Mouse (Mus musculus): Measurements from ENCODE around the gene Pla2g4e. TPM values are rescaled to one million over a fixed set of nuclear protein-coding genes. Genes with fewer than 3 reads are reported as not detected.

Pla2g4e gene
- polyA plus RNA-seq, 1 experiment from 2014 or later = 0.10 TPM

- 60% methylated on average over 3 of the region's 3 CpGs for WGBS
- ATAC-seq (replicated peaks; ENCODE audit: low FRiP score) = no peak
- Histone ChIP-seq H3K9ac (no peak overlapping the region), H3K4me2 (no peak overlapping the region), H3K4me3 (replicated peaks) (no peak overlapping the region), H3K27ac (no peak overlapping the region), H3K9me3 (replicated peaks) (no peaks in the 10 kb centered on the region), H3K4me1 (no peaks in the 10 kb centered on the region), H3K36me3 (no peaks in the 10 kb centered on the region), H3K27me3 (no peaks in the 10 kb centered on the region)
These were observed 9.8 kb downstream of the Pla2g4e start for GRCm38 (mm10) chr2:120235381-120235780.

DNA sequence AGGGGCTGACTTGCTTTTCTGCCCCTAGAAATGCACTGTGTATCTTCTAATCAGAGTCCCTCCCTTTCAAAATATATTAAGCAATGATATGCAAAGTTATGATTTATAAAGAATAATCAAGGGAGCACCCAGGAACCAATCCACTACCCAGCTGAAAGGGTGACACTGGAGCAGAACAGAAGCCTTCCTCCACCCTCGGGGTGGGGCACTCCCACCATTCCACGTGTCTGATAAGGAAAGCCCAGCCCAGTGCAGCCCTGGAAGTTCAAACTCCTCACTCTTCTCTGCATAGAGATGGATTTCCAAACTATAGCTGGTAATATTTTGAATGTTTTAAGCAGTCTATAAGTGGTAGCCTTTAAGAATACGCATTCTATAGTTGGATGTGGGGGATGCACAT, 13.5 kb downstream of the Pla2g4e start:
- Histone ChIP-seq H3K27ac (no peak overlapping the region), H3K4me2 (no peak overlapping the region), H3K9me3 (replicated peaks) (no peaks in the 10 kb centered on the region), H3K27me3 (no peaks in the 10 kb centered on the region), H3K4me3 (replicated peaks) (no peak overlapping the region), H3K9ac (no peak overlapping the region), H3K4me1 (no peaks in the 10 kb centered on the region), H3K36me3 (no peaks in the 10 kb centered on the region)
- ATAC-seq (replicated peaks; ENCODE audit: low FRiP score) = no peak
- 61% methylated on average over 3 of the region's 3 CpGs for WGBS

DNA sequence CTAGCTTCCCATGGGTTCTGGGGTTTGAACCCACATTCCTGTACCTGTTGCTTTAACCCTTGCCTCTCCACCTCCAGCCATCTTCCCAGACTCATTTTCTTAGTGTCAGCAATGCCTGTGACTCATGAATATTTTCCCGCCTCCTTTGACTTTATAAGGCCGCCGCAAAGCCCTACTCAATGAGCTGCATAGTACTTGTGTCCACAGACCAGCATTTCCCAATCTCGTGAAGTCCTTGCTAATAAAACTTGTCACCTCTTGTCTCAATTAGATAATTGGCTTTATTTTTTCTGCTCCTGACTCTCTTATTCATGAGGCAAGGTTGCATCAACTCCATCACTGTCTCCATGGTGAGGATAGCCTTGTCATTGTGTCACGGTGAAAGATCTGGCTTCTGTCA, 30.5 kb downstream of the Pla2g4e start:
- Histone ChIP-seq H3K9ac (no peak overlapping the region), H3K36me3 (no peaks in the 10 kb centered on the region), H3K27me3 (no peaks in the 10 kb centered on the region), H3K4me2 (no peak overlapping the region), H3K27ac (no peak overlapping the region), H3K9me3 (replicated peaks) (no peaks in the 10 kb centered on the region), H3K4me1 (no peaks in the 10 kb centered on the region), H3K4me3 (replicated peaks) (no peak overlapping the region)
- no peak for ATAC-seq (replicated peaks; ENCODE audit: low FRiP score)
- 95% methylated on average over 5 of the region's 5 CpGs for WGBS

DNA sequence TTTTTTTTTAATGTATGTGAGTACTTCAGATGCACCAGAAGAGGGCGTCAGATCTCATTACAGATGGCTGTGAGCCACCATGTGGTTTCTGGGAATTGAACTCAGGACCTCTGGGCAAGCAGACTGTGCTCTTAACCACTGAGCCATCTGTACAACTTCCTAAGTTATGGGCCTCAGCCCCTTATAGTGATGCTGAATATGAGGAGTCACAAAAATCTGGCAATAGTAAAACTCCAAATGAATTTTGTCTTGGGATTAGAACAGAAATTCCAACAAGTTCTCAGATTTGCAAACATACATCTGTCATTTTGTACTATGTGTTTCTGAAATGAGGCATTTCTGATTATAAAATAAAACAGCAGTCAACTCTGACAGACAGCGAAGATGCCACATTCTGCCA, 33.7 kb downstream of the Pla2g4e start:
- H3K36me3 ChIP-seq = no peaks in the 10 kb centered on the region
- no peak overlapping the region for H3K9ac ChIP-seq
- H3K27ac ChIP-seq = no peak overlapping the region
- no peaks in the 10 kb centered on the region for H3K27me3 ChIP-seq
- no peak overlapping the region for H3K4me2 ChIP-seq
- H3K9me3 ChIP-seq (replicated peaks) = no peaks in the 10 kb centered on the region
- H3K4me1 ChIP-seq = no peaks in the 10 kb centered on the region
- H3K4me3 ChIP-seq (replicated peaks) = no peak overlapping the region
- 72% methylated on average over 2 of the region's 2 CpGs for WGBS
- no peak for ATAC-seq (replicated peaks; ENCODE audit: low FRiP score)

DNA sequence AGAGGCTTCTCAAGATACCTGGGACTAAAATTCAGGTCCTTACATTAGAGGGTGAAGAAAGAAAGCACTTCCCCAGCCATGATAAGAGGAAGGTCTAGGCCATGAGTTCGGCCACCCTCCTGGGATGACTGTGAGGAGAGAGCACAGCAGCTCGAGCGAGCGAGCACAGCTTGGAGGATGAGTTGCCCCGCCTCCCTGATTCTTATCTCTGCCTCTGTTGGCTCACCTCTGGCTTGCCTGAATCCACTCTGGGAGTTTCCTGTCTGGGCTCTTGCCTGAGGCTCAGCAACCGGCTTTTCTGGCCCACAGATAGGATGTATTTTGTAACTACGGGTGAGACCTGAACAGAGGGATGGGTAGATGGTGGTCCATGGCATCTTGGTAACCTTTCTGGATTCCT, 37.2 kb downstream of the Pla2g4e start:
- Histone ChIP-seq H3K4me2 (no peak overlapping the region), H3K9ac (no peak overlapping the region), H3K36me3 (no peaks in the 10 kb centered on the region), H3K4me3 (replicated peaks) (no peak overlapping the region), H3K27ac (no peak overlapping the region), H3K9me3 (replicated peaks) (no peaks in the 10 kb centered on the region), H3K4me1 (no peaks in the 10 kb centered on the region), H3K27me3 (no peaks in the 10 kb centered on the region)
- 56% methylated on average over 7 of the region's 7 CpGs for WGBS
- no peak for ATAC-seq (replicated peaks; ENCODE audit: low FRiP score)

DNA sequence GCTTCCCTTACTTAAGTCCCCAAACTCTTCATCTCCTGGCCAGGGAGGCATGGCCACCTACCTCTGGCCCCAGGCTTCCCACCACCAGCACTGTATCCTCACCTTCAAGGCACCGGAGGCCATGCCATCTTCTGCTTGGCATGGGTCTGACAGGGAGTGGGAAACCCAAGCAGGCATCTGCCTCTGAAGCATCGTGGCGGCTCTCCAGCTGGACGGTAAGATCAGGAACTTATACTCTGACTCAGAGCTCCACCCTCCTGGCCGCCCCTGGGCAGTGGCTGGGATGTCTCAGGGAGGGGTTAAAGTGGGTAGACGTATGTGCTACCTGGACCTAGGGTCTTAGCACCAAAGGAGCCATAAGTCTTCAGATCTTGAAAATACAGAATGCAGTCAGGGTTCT, 38.1 kb downstream of the Pla2g4e start:
- no peak overlapping the region for H3K4me3 ChIP-seq (replicated peaks)
- no peaks in the 10 kb centered on the region for H3K36me3 ChIP-seq
- H3K9ac ChIP-seq = no peak overlapping the region
- H3K27ac ChIP-seq = no peak overlapping the region
- no peaks in the 10 kb centered on the region for H3K27me3 ChIP-seq
- no peak for ATAC-seq (replicated peaks; ENCODE audit: low FRiP score)
- no peaks in the 10 kb centered on the region for H3K9me3 ChIP-seq (replicated peaks)
- H3K4me1 ChIP-seq = no peaks in the 10 kb centered on the region
- no peak overlapping the region for H3K4me2 ChIP-seq
- 83% methylated on average over 6 of the region's 6 CpGs for WGBS

- no peaks in the 10 kb centered on the region for H3K36me3 ChIP-seq
- no peak overlapping the region for H3K4me3 ChIP-seq (replicated peaks)
- no peak overlapping the region for H3K27ac ChIP-seq
- ATAC-seq (replicated peaks; ENCODE audit: low FRiP score) = no peak
- no peaks in the 10 kb centered on the region for H3K4me1 ChIP-seq
- 59% methylated on average over 3 of the region's 3 CpGs for WGBS
- H3K27me3 ChIP-seq = no peaks in the 10 kb centered on the region
- H3K9ac ChIP-seq = no peak overlapping the region
- H3K4me2 ChIP-seq = no peak overlapping the region
- H3K9me3 ChIP-seq (replicated peaks) = no peaks in the 10 kb centered on the region
These were observed 41.4 kb downstream of the Pla2g4e start for GRCm38 (mm10) chr2:120203742-120204141.

GRCm38 (mm10) chr2:120200077-120200476, 45.1 kb downstream of the Pla2g4e start:
- Histone ChIP-seq H3K27me3 (no peaks in the 10 kb centered on the region), H3K9me3 (replicated peaks) (no peaks in the 10 kb centered on the region), H3K36me3 (no peaks in the 10 kb centered on the region), H3K4me1 (no peaks in the 10 kb centered on the region), H3K9ac (no peak overlapping the region), H3K4me3 (replicated peaks) (no peak overlapping the region), H3K4me2 (no peak overlapping the region), H3K27ac (no peak overlapping the region)
- 64% methylated on average over 7 of the region's 7 CpGs for WGBS
- no peak for ATAC-seq (replicated peaks; ENCODE audit: low FRiP score)

DNA sequence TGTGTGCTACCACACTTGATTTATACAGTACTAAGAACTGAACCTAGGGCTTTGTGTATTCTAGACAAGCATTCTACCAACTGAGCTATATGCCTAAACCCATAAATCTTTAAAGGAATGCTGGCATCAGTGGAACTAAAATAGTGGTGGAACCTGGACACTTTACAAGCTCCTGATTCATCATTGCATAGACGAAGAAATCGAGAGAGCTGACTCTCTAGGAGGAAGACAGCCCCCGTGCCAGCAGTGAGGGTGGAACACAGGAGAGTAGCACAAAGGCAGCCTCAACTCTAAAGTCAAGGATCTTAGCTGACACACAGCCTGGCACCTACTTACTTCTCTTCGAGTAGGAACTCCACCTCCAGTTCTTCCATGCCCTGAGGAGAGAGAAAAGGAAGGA, 57.0 kb downstream of the Pla2g4e start:
- Histone ChIP-seq H3K4me1 (no peaks in the 10 kb centered on the region), H3K9me3 (replicated peaks) (no peaks in the 10 kb centered on the region), H3K4me3 (replicated peaks) (no peak overlapping the region), H3K4me2 (no peak overlapping the region), H3K9ac (no peak overlapping the region), H3K27me3 (no peaks in the 10 kb centered on the region), H3K27ac (no peak overlapping the region), H3K36me3 (no peaks in the 10 kb centered on the region)
- ATAC-seq (replicated peaks; ENCODE audit: low FRiP score) = no peak
- WGBS = 81% methylated on average over 4 of the region's 4 CpGs

- Histone ChIP-seq H3K9ac (no peak overlapping the region), H3K27ac (no peak overlapping the region), H3K4me3 (replicated peaks) (no peak overlapping the region), H3K4me1 (no peaks in the 10 kb centered on the region), H3K4me2 (no peak overlapping the region), H3K27me3 (no peaks in the 10 kb centered on the region), H3K9me3 (replicated peaks) (no peaks in the 10 kb centered on the region), H3K36me3 (no peaks in the 10 kb centered on the region)
- ATAC-seq (replicated peaks; ENCODE audit: low FRiP score) = no peak
- WGBS = 80% methylated on average over 1 of the region's 1 CpGs
These were observed 57.6 kb downstream of the Pla2g4e start for GRCm38 (mm10) chr2:120187583-120187982.

GRCm38 (mm10) chr2:120185527-120186276, 59.4 kb downstream of the Pla2g4e start:
- H3K27me3 ChIP-seq = no peaks in the 10 kb centered on the region
- 71% methylated on average over 6 of the region's 6 CpGs for WGBS
- H3K9me3 ChIP-seq (replicated peaks) = no peaks in the 10 kb centered on the region
- H3K27ac ChIP-seq = no peak overlapping the region
- H3K36me3 ChIP-seq = no peaks in the 10 kb centered on the region
- no peak overlapping the region for H3K4me2 ChIP-seq
- no peak overlapping the region for H3K9ac ChIP-seq
- H3K4me1 ChIP-seq = no peaks in the 10 kb centered on the region
- ATAC-seq (replicated peaks; ENCODE audit: low FRiP score) = no peak
- H3K4me3 ChIP-seq (replicated peaks) = no peak overlapping the region

- H3K9me3 ChIP-seq (replicated peaks) = no peaks in the 10 kb centered on the region
- no peaks in the 10 kb centered on the region for H3K4me1 ChIP-seq
- H3K36me3 ChIP-seq = no peaks in the 10 kb centered on the region
- no peak overlapping the region for H3K9ac ChIP-seq
- no peak overlapping the region for H3K4me3 ChIP-seq (replicated peaks)
- no peak overlapping the region for H3K27ac ChIP-seq
- ATAC-seq (replicated peaks; ENCODE audit: low FRiP score) = no peak
- no peaks in the 10 kb centered on the region for H3K27me3 ChIP-seq
- H3K4me2 ChIP-seq = no peak overlapping the region
These were observed 66.2 kb downstream of the Pla2g4e start for GRCm38 (mm10) chr2:120178936-120179335.

DNA sequence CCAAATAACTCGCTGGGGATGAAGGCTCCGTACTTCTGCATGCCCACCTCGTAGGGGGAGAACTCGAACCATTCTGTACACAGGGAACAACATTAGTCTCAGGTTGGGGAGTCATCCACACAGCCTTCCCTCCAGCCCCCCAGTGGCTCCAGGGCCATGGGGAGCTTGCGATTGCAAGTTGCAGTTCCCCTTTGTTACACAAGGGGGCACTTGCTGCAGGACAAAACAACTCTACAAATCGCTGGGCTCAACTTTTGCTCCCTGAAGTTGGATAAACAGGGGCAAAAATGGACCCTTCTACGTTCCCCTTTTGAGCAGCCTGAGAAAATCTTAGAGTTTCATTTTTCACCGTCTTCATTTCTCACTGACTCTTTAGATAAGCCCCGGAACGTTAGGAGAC, 71.4 kb downstream of the Pla2g4e start:
- WGBS = 28% methylated on average over 10 of the region's 10 CpGs
- Histone ChIP-seq H3K9me3 (replicated peaks) (no peaks in the 10 kb centered on the region), H3K27ac (no peak overlapping the region), H3K4me2 (no peak overlapping the region), H3K4me3 (replicated peaks) (no peak overlapping the region), H3K4me1 (no peaks in the 10 kb centered on the region), H3K27me3 (no peaks in the 10 kb centered on the region), H3K36me3 (no peaks in the 10 kb centered on the region), H3K9ac (no peak overlapping the region)
- ATAC-seq (replicated peaks; ENCODE audit: low FRiP score) = no peak

Data from kidney, embryonic 15.5 days (tissue).